Mouse (Mus musculus) E14TG2a.4 (cell line): Measurements from ENCODE around the gene Zscan5b.
A peak's percentile ranks its signal among the peaks of the same experiment; 100 is the strongest.
"Not testable (repeated sequence)": the region's sequence is repeated elsewhere in the genome, so short reads cannot be mapped to it uniquely, and the experiment has no call there.

Experiments
- H3K27me3 ChIP-seq: 2 replicates; pipeline ENCODE4 v1.6.1; 2014; ENCODE audit warnings: low read length, control low read depth; ENCODE audit not compliant: insufficient read depth
- H3K36me3 ChIP-seq: 2 replicates; pipeline ENCODE4 v1.6.1; 2014; ENCODE audit warnings: low read length, control low read depth; ENCODE audit not compliant: insufficient read depth
- H3K4me1 ChIP-seq: replicated peaks from 2 replicates; pipeline ENCODE4 v1.6.1; 2014; ENCODE audit warnings: low read depth, low read length, control low read depth
- H3K4me3 ChIP-seq: replicated peaks from 2 replicates; pipeline ENCODE4 v1.5.1; 2014; ENCODE audit warnings: mild to moderate bottlenecking, low read length
- H3K9me3 ChIP-seq: 2 replicates; pipeline ENCODE4 v1.6.1; 2014; ENCODE audit warnings: low read length, control low read depth
- CTCF ChIP-seq: conservative IDR thresholded peaks from 2 replicates; pipeline ENCODE4 v1.5.1; 2014; ENCODE audit warnings: low read length
- NANOG ChIP-seq: IDR thresholded peaks from 2 replicates; pipeline ENCODE4 v1.6.1; 2014; ENCODE audit warnings: borderline replicate concordance, low read length, mixed read lengths
- POU5F1 ChIP-seq: IDR thresholded peaks from 2 replicates; pipeline ENCODE4 v1.6.1; 2014; ENCODE audit warnings: low read length, borderline replicate concordance

The Zscan5b gene

GRCm38 (mm10) chr7:6220147-6220546, 1.9 kb upstream of the Zscan5b start:
- Histone ChIP-seq H3K27me3 (no peaks in the 10 kb centered on the region), H3K9me3 (peaks cover 39% of the 10 kb centered on the region), H3K4me1 (peaks cover 57% of the 10 kb centered on the region), H3K4me3 (no peak overlapping the region), H3K36me3 (no peaks in the 10 kb centered on the region)
- TF ChIP-seq POU5F1 (no peak), CTCF (no peak), NANOG (no peak)

- H3K27me3 ChIP-seq, H3K4me1 ChIP-seq, H3K4me3 ChIP-seq: not testable (repeated sequence)
- peaks cover 17% of the 10 kb centered on the region for H3K36me3 ChIP-seq
- H3K9me3 ChIP-seq: peaks cover 39% of the 10 kb centered on the region
- TF ChIP-seq CTCF: peak; percentile 37
These were observed 6.4 kb downstream of the Zscan5b start for GRCm38 (mm10) chr7:6228491-6228890.

GRCm38 (mm10) chr7:6239787-6240186, 17.7 kb downstream of the Zscan5b start:
- peaks cover 49% of the 10 kb centered on the region for H3K4me1 ChIP-seq
- H3K27me3 ChIP-seq: no peaks in the 10 kb centered on the region
- H3K36me3 ChIP-seq: no peaks in the 10 kb centered on the region
- peak overlapping the region; percentile 66 for H3K4me3 ChIP-seq
- TF ChIP-seq POU5F1 (no peak), CTCF (no peak), NANOG (no peak)
- H3K9me3 ChIP-seq: no peaks in the 10 kb centered on the region

GRCm38 (mm10) chr7:6240841-6241425, 18.9 kb downstream of the Zscan5b start:
- H3K36me3 ChIP-seq, H3K9me3 ChIP-seq, H3K4me3 ChIP-seq, H3K27me3 ChIP-seq: not testable (repeated sequence)
- peak; percentile 21 for TF ChIP-seq CTCF
- peaks cover 59% of the 10 kb centered on the region for H3K4me1 ChIP-seq

GRCm38 (mm10) chr7:6244361-6245292, 22.5 kb downstream of the Zscan5b start:
- Histone ChIP-seq H3K36me3 (no peaks in the 10 kb centered on the region), H3K9me3 (peaks cover 18% of the 10 kb centered on the region), H3K27me3 (no peaks in the 10 kb centered on the region), H3K4me1 (peaks cover 57% of the 10 kb centered on the region), H3K4me3 (peak overlapping the region; percentile 3; the same call in 1 of the 2 replicates)
- TF ChIP-seq NANOG (no peak; the same call in 1 of the 2 replicates), POU5F1 (no peak), CTCF (no peak)

GRCm38 (mm10) chr7:6252410-6252809, 30.3 kb downstream of the Zscan5b start, which contains the start of gene Epp13:
TSS of gene Epp13 (plus strand) at chr7:6252710.
- TF ChIP-seq POU5F1 (no peak), NANOG (no peak), CTCF (no peak)

GRCm38 (mm10) chr7:6254451-6254850, 32.4 kb downstream of the Zscan5b start:
- peaks cover 24% of the 10 kb centered on the region for H3K36me3 ChIP-seq
- H3K4me1 ChIP-seq: peaks cover 17% of the 10 kb centered on the region
- TF ChIP-seq NANOG (no peak), POU5F1 (no peak), CTCF (no peak)
- peaks cover 57% of the 10 kb centered on the region for H3K9me3 ChIP-seq
- no peaks in the 10 kb centered on the region for H3K27me3 ChIP-seq
- H3K4me3 ChIP-seq: no peak overlapping the region

More at GRCm38 (mm10) chr7:6252410-6252809, 30.3 kb downstream of the Zscan5b start, which contains the start of gene Epp13:
- Histone ChIP-seq H3K36me3 (peaks cover 23% of the 10 kb centered on the region), H3K4me1 (peaks cover 9% of the 10 kb centered on the region), H3K4me3 (0 out of 2 replicates have a peak within 1 kb of the TSS, but pooled peaks have one; percentile 2), H3K27me3 (no peaks in the 10 kb centered on the region), H3K9me3 (peaks cover 68% of the 10 kb centered on the region)

GRCm38 (mm10) chr7:6257386-6257785, 35.3 kb downstream of the Zscan5b start:
- TF ChIP-seq NANOG (no peak), CTCF (no peak), POU5F1 (no peak)
- Histone ChIP-seq H3K4me3 (peak overlapping the region; percentile 10; the same call in 1 of the 2 replicates), H3K9me3 (peaks cover 68% of the 10 kb centered on the region), H3K36me3 (peaks cover 32% of the 10 kb centered on the region), H3K27me3 (no peaks in the 10 kb centered on the region), H3K4me1 (peaks cover 39% of the 10 kb centered on the region)
